20 mouse cellular contexts compared by ENCODE assay signal in the genomic region with DNA sequence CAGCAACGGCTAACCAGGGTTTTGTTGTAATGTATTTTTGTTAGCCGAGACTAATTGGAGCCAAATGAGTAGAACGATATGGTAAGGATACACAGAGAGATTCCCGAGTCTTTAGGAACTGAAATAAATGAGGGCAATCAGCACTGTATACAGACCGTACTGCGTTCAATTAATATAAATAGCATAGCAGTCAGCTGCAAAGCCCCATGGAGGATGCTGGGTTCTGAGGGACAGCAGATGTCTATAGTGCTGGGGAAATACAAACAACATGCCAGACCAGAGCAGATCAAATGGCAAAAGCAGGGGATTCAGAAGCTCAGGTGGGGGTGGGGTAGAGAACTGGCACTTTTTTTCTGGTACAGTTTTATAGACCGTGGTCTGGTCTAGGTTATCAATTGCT. TPM values are rescaled to one million over a fixed set of nuclear protein-coding genes. Genes with fewer than 3 reads are reported as not detected.
DNase-seq lines count a peak whose midpoint lies in the region; ATAC-seq lines count a peak whose summit lies in the region.
"Had no signal": no experiment of that assay in that cellular context is flagged by ENCODE, and none has a peak within 500 bp of the region (broad histone marks: within the 10 kb centered on the region; RNA-seq: fewer than 3 reads in every experiment).

No protein-coding gene starts in this region.

- H3K4me1 ChIP-seq in kidney, embryonic 14.5 days (ENCODE audit: control insufficient read depth, insufficient read depth, low read length), result no peaks in the 10 kb centered on the region
- peaks cover 14% of the 10 kb centered on the region; the same call in 1 of the 2 replicates for H3K4me1 ChIP-seq in embryonic facial prominence, embryonic 10.5 days

- H3K27ac ChIP-seq in kidney, embryonic 14.5 days (ENCODE audit: low read depth, low read length), result no peak overlapping the region
- H3K27ac ChIP-seq in embryonic facial prominence, embryonic 10.5 days (replicated peaks), result no peak overlapping the region
- H3K27ac ChIP-seq: heart, embryonic 15.5 days; hindbrain, embryonic 10.5 days; midbrain, embryonic 12.5 days; stomach, postnatal 0 days had no signal

- WGBS in kidney, embryonic 14.5 days, result 37% methylated on average over 7 of the region's 7 CpGs
- 42% methylated on average over 7 of the region's 7 CpGs for WGBS in embryonic facial prominence, embryonic 10.5 days

- peak; percentile 54; the same call in 1 of the 2 replicates for ATAC-seq in kidney, embryonic 14.5 days (ENCODE audit: low FRiP score, low TSS enrichment)
- ATAC-seq: inflammation-experienced regulatory T-cells, adult 6 months had no signal

- DNase-seq in kidney, adult 8-10 months, result no peak
- peak; percentile 40 for DNase-seq in embryo, embryonic 10.5 days (ENCODE audit: low spot score)
- peak; percentile 28 for DNase-seq in embryonic facial prominence, embryonic 10.5 days (ENCODE audit: low spot score)
- DNase-seq in mesoderm, embryonic 11.5 days (ENCODE audit: low read depth, low spot score), result peak; percentile 17
- no peak for DNase-seq in spleen, adult 18-20 months
- no peak for DNase-seq in natural killer cell, adult 2 months (ENCODE audit: low spot score in 2 of 2)
- DNase-seq: adrenal gland, postnatal 25 days; cerebellum, adult 9-11 months; heart, adult 18-20 months; kidney, postnatal 25 days; liver; lung, adult 2 months; lung, postnatal 4 days; right cerebral cortex, postnatal 14 days had no signal

- H3K9ac ChIP-seq in kidney, embryonic 14.5 days (ENCODE audit: low read depth, low read length), result no peak overlapping the region
- H3K9ac ChIP-seq: heart, embryonic 15.5 days; midbrain, embryonic 12.5 days had no signal

- no peaks in the 10 kb centered on the region for H3K9me3 ChIP-seq in kidney, embryonic 14.5 days (ENCODE audit: control insufficient read depth, low read length)
- no peaks in the 10 kb centered on the region for H3K9me3 ChIP-seq in embryonic facial prominence, embryonic 10.5 days
- H3K9me3 ChIP-seq: heart, embryonic 15.5 days; hindbrain, embryonic 10.5 days; midbrain, embryonic 12.5 days had no signal

- no peak overlapping the region for H3K4me3 ChIP-seq in kidney, embryonic 14.5 days (ENCODE audit: low read length)
- H3K4me3 ChIP-seq in embryonic facial prominence, embryonic 10.5 days, result no peak overlapping the region
- H3K4me3 ChIP-seq: heart, embryonic 15.5 days; hindbrain, embryonic 10.5 days; midbrain, embryonic 12.5 days had no signal

- H3K4me2 ChIP-seq in kidney, embryonic 14.5 days (replicated peaks; ENCODE audit: low read depth, low read length), result no peak overlapping the region
- H3K4me2 ChIP-seq: heart, embryonic 15.5 days; midbrain, embryonic 12.5 days had no signal

- no peaks in the 10 kb centered on the region for H3K27me3 ChIP-seq in kidney, embryonic 14.5 days (ENCODE audit: control insufficient read depth, insufficient read depth, low read length)
- H3K27me3 ChIP-seq in embryonic facial prominence, embryonic 10.5 days (replicated peaks; ENCODE audit: low read depth, poor library complexity, severe bottlenecking), result no peaks in the 10 kb centered on the region
- H3K27me3 ChIP-seq: heart, embryonic 15.5 days had no signal

- no peaks in the 10 kb centered on the region for H3K36me3 ChIP-seq in kidney, embryonic 14.5 days (ENCODE audit: control insufficient read depth, insufficient read depth, low read length)
- no peaks in the 10 kb centered on the region for H3K36me3 ChIP-seq in embryonic facial prominence, embryonic 10.5 days (replicated peaks)
- H3K36me3 ChIP-seq: heart, embryonic 15.5 days; hindbrain, embryonic 10.5 days; midbrain, embryonic 12.5 days had no signal

RNA-seq across cellular contexts. Expression of a gene that starts 51.9 kb away (rescaled TPM):
- 25.3 and 25.4 TPM in 2 replicates for polyA plus RNA-seq in kidney, embryonic 14.5 days (2014; fragmentation: Nextera tagmentation; extraction: Ambion mirVana)
- polyA plus RNA-seq in embryonic facial prominence, embryonic 10.5 days (2016; fragmentation: Nextera tagmentation; extraction: Ambion mirVana), result 29.2 and 31.3 TPM in 2 replicates

Comparison
In these comparisons a context has a peak if more than half of its experiments do, and no peak if none do; other contexts are left out.
1. DNase-seq: peak in embryo, embryonic 10.5 days (single experiment), embryonic facial prominence, embryonic 10.5 days (single experiment) and mesoderm, embryonic 11.5 days (single experiment); none in kidney, adult 8-10 months (0 of 2), spleen, adult 18-20 months (0 of 2) and natural killer cell, adult 2 months (0 of 2).